Mouse (Mus musculus) cerebellum, adult 2 months (tissue): ENCODE measurements around the gene Fastkd5.

Experiments
- CTCF ChIP-seq: fragments of 200-500 bp; IDR thresholded peaks from 2 replicates; pipeline ENCODE4 v1.5.1; 2011; ENCODE audit warnings: low read depth, mild to moderate bottlenecking, control low read depth, low read length, moderate library complexity, borderline replicate concordance; ENCODE audit not compliant: insufficient read depth
- POLR2A ChIP-seq: fragments of 200-500 bp; IDR thresholded peaks from 2 replicates; pipeline ENCODE4 v1.6.1; 2011; ENCODE audit warnings: low read length, control low read depth, borderline replicate concordance; ENCODE audit not compliant: insufficient read depth

DNA sequence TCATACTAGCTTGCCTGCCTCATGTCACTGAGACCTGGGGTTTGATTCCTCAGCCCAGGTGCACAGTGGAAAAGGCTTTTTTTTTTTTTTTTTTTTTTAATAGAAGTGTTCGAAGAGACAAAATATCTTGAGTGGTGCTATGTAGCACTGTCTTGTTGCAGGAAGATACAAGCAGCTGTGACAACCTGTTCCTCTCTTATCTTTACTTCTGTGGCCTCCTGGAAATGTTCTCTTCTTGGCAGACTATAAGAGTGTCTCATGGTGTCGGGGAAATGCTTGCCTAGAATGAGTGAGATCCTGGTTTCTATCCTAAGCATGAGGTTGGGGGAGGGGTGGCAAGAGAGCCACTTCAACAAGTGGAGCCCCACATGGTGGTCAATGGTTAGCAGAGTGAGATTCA lies 41.5 kb downstream of the Fastkd5 start:
- no peak for TF ChIP-seq POLR2A
- TF ChIP-seq CTCF: no peak
